6 mouse cellular contexts compared by ENCODE assay signal in genomic region chr1:51690878-51691277, GRCm38 (mm10).
"Had no signal": no experiment of that assay in that cellular context is flagged by ENCODE, and none has a peak within 500 bp of the region (broad histone marks: within the 10 kb centered on the region; RNA-seq: fewer than 3 reads in every experiment).

No protein-coding gene starts in this region.

- DNase-seq: kidney, adult 2 months; kidney, postnatal 25 days; lung, embryonic 14.5 days; right cerebral cortex, postnatal 14 days; thymus, adult 18-20 months; thymus, postnatal 25 days had no signal
